Mouse (Mus musculus) intestine, embryonic 14.5 days (tissue): Measurements from ENCODE around the gene Sec14l4. TPM values are rescaled to one million over a fixed set of nuclear protein-coding genes. Genes with fewer than 3 reads are reported as not detected.

Experiments used
- ATAC-seq: fragments of 200-750 bp; cut with Nextera tagmentation; replicated peaks from 2 replicates; pipeline ENCODE4 v1.8.0; 2017; ENCODE audit warnings: low read depth, moderate number of reproducible peaks, moderate TSS enrichment, moderate library complexity; ENCODE audit not compliant: low FRiP score, low TSS enrichment
- DNase-seq: peaks from one replicate; pipeline ENCODE4 v3.0.0-alpha.2; 2018; ENCODE audit warnings: low spot score
- H3K27ac ChIP-seq: fragments of 300-500 bp; sonication (generic); 2 replicates; pipeline ENCODE4 v1.5.1; 2014; ENCODE audit warnings: low read depth, mild to moderate bottlenecking, control low read depth
- H3K27me3 ChIP-seq: fragments of 300-500 bp; sonication (generic); replicated peaks from 2 replicates; pipeline ENCODE4 v1.6.1; 2014; ENCODE audit warnings: low read length, control low read depth; ENCODE audit not compliant: control insufficient read depth, insufficient read depth
- H3K36me3 ChIP-seq: fragments of 300-500 bp; sonication (generic); 2 replicates; pipeline ENCODE4 v1.6.1; 2014; ENCODE audit warnings: low read length, control low read depth; ENCODE audit not compliant: control insufficient read depth, insufficient read depth
- H3K4me1 ChIP-seq: fragments of 300-500 bp; sonication (generic); replicated peaks from 2 replicates; pipeline ENCODE4 v1.6.1; 2014; ENCODE audit warnings: low read length, control low read depth, mixed read lengths; ENCODE audit not compliant: control insufficient read depth, insufficient read depth
- H3K4me2 ChIP-seq: fragments of 300-500 bp; sonication (generic); 2 replicates; pipeline ENCODE4 v1.6.1; 2014; ENCODE audit warnings: low read length
- H3K4me3 ChIP-seq: fragments of 300-500 bp; sonication (generic); 2 replicates; pipeline ENCODE4 v1.5.1; 2014; ENCODE audit warnings: low read depth, low read length, control low read depth, mixed read lengths
- H3K9ac ChIP-seq: fragments of 300-500 bp; sonication (generic); 2 replicates; pipeline ENCODE4 v1.6.1; 2014; ENCODE audit warnings: mild to moderate bottlenecking, low read length
- H3K9me3 ChIP-seq: fragments of 300-500 bp; sonication (generic); 2 replicates; pipeline ENCODE4 v1.6.1; 2016; ENCODE audit warnings: low read length, control low read depth; ENCODE audit not compliant: control insufficient read depth
- WGBS: fragments of 180-500 bp; shearing (Covaris S2); extraction: QIAGEN DNeasy Blood & Tissue Kit; methylation state at CpG from one replicate; pipeline ENCODE4 v1.1.7; 2014; 5-methylcytosine and 5-hydroxymethylcytosine counted together
- polyA plus RNA-seq: library from polyadenylated mRNA; unstranded; fragments of >200 nt; fragmentation: Nextera tagmentation; extraction: Ambion mirVana; gene quantifications from 2 replicates; pipeline ENCODE4 v1.2.1, GENCODE M21; 2014

Sec14l4 gene
- polyA plus RNA-seq, 1 experiment from 2014 or later = 0.38 TPM

GRCm38 (mm10) chr11:4034169-4034568 is 2.9 kb downstream of the Sec14l4 start:
- 87% methylated on average over 4 of the region's 4 CpGs for WGBS
- DNase-seq (no peak), ATAC-seq (no peak)
- Histone ChIP-seq H3K4me2 (no peak overlapping the region), H3K36me3 (no peaks in the 10 kb centered on the region), H3K9me3 (no peaks in the 10 kb centered on the region), H3K9ac (no peak overlapping the region), H3K4me1 (no peaks in the 10 kb centered on the region), H3K27ac (no peak overlapping the region), H3K27me3 (0 out of 2 replicates have a peak, but pooled peaks cover 14% of the 10 kb centered on the region), H3K4me3 (no peak overlapping the region)

GRCm38 (mm10) chr11:4035116-4035892 is 4.0 kb downstream of the Sec14l4 start:
- H3K4me1 ChIP-seq = no peaks in the 10 kb centered on the region
- H3K9me3 ChIP-seq = no peaks in the 10 kb centered on the region
- WGBS = 53% methylated on average over 18 of the region's 18 CpGs
- H3K27me3 ChIP-seq = 0 out of 2 replicates have a peak, but pooled peaks cover 14% of the 10 kb centered on the region
- H3K36me3 ChIP-seq = no peaks in the 10 kb centered on the region
- no peak overlapping the region for H3K27ac ChIP-seq
- no peak overlapping the region for H3K4me2 ChIP-seq
- DNase-seq = no peak
- no peak overlapping the region for H3K4me3 ChIP-seq
- ATAC-seq = no peak; the same call in 1 of the 2 replicates
- no peak overlapping the region for H3K9ac ChIP-seq

GRCm38 (mm10) chr11:4035916-4036315 is 4.7 kb downstream of the Sec14l4 start:
- ATAC-seq (no peak), DNase-seq (no peak)
- Histone ChIP-seq H3K9ac (no peak overlapping the region), H3K4me3 (no peak overlapping the region), H3K36me3 (no peaks in the 10 kb centered on the region), H3K4me1 (no peaks in the 10 kb centered on the region), H3K9me3 (no peaks in the 10 kb centered on the region), H3K27me3 (0 out of 2 replicates have a peak, but pooled peaks cover 14% of the 10 kb centered on the region), H3K27ac (no peak overlapping the region), H3K4me2 (no peak overlapping the region)
- 87% methylated on average over 6 of the region's 6 CpGs for WGBS

GRCm38 (mm10) chr11:4036365-4037084 is 5.3 kb downstream of the Sec14l4 start:
- no peak for DNase-seq
- ATAC-seq = no peak

GRCm38 (mm10) chr11:4039951-4040350 is 8.7 kb downstream of the Sec14l4 start:
- Histone ChIP-seq H3K4me2 (no peak overlapping the region), H3K9ac (no peak overlapping the region), H3K36me3 (no peaks in the 10 kb centered on the region), H3K9me3 (no peaks in the 10 kb centered on the region), H3K4me3 (no peak overlapping the region), H3K27me3 (no peaks in the 10 kb centered on the region), H3K27ac (no peak overlapping the region), H3K4me1 (no peaks in the 10 kb centered on the region)
- DNase-seq = no peak
- WGBS = 88% methylated on average over 4 of the region's 4 CpGs
- ATAC-seq = no peak

More at GRCm38 (mm10) chr11:4036365-4037084, 5.3 kb downstream of the Sec14l4 start:
- WGBS = 70% methylated on average over 9 of the region's 9 CpGs
- no peak overlapping the region for H3K4me2 ChIP-seq
- H3K27ac ChIP-seq = no peak overlapping the region
- no peaks in the 10 kb centered on the region for H3K4me1 ChIP-seq
- no peak overlapping the region for H3K4me3 ChIP-seq
- no peaks in the 10 kb centered on the region for H3K9me3 ChIP-seq
- H3K27me3 ChIP-seq = 0 out of 2 replicates have a peak, but pooled peaks cover 8% of the 10 kb centered on the region
- no peak overlapping the region for H3K9ac ChIP-seq
- H3K36me3 ChIP-seq = no peaks in the 10 kb centered on the region

GRCm38 (mm10) chr11:4041123-4041625 is 9.9 kb downstream of the Sec14l4 start:
- Histone ChIP-seq H3K27me3 (no peaks in the 10 kb centered on the region), H3K4me3 (no peak overlapping the region), H3K4me1 (no peaks in the 10 kb centered on the region), H3K4me2 (no peak overlapping the region), H3K9me3 (no peaks in the 10 kb centered on the region), H3K36me3 (no peaks in the 10 kb centered on the region), H3K27ac (no peak overlapping the region), H3K9ac (no peak overlapping the region)
- no peak for DNase-seq
- no peak for ATAC-seq
- WGBS = 73% methylated on average over 6 of the region's 6 CpGs

- Histone ChIP-seq H3K4me2 (no peak overlapping the region), H3K36me3 (no peaks in the 10 kb centered on the region), H3K9me3 (no peaks in the 10 kb centered on the region), H3K27ac (no peak overlapping the region), H3K9ac (no peak overlapping the region), H3K27me3 (no peaks in the 10 kb centered on the region), H3K4me3 (no peak overlapping the region), H3K4me1 (no peaks in the 10 kb centered on the region)
- ATAC-seq = no peak
- no peak for DNase-seq
- WGBS = 89% methylated on average over 7 of the region's 7 CpGs
Observed at GRCm38 (mm10) chr11:4043081-4043480, 11.8 kb downstream of the Sec14l4 start.

GRCm38 (mm10) chr11:4046526-4046925 is 15.3 kb downstream of the Sec14l4 start:
- no peak overlapping the region for H3K9ac ChIP-seq
- H3K4me3 ChIP-seq = no peak overlapping the region
- ATAC-seq = no peak
- no peaks in the 10 kb centered on the region for H3K36me3 ChIP-seq
- WGBS = 50% methylated on average over 5 of the region's 5 CpGs
- H3K27me3 ChIP-seq = no peaks in the 10 kb centered on the region
- H3K27ac ChIP-seq = no peak overlapping the region
- no peak overlapping the region for H3K4me2 ChIP-seq
- no peaks in the 10 kb centered on the region for H3K4me1 ChIP-seq
- 0 out of 2 replicates have a peak, but pooled peaks cover 3% of the 10 kb centered on the region for H3K9me3 ChIP-seq
- DNase-seq = no peak
